Mouse (Mus musculus) neural tube, embryonic 10.5 days (tissue): ENCODE data around the gene Gm17606.
"Not testable (repeated sequence)": the region's sequence is repeated elsewhere in the genome, so short reads cannot be mapped to it uniquely, and the experiment has no call there.

Experiments used
- DNase-seq: peaks from one replicate; pipeline ENCODE4 v3.0.0-alpha.2; 2017; ENCODE audit warnings: low spot score; ENCODE audit errors: extremely low spot score

The Gm17606 gene

DNA sequence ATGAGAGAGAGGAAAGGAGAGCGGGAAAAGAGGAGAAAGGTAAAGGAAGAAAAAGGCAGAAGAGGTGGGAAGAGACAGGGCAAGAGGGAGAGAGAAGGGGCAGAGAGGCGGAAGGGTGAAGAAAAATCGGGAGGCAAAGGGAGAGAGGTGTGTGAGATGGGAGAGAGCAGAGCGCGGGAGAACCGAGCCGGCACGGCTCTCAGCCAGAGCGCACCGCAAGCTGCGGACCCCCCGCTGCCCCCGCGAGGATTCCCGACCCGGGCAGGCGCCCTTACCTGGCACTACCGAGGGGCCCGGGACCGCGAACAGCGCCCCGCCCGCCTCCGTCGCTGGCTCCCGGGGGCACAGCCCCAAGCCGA is at the start of gene Gm17606:
TSS of gene Gm17606 (plus strand) at position 7 of the 359 bp plus-strand sequence.
- DNase-seq: no peak

- DNase-seq: no peak
Observed at GRCm38 (mm10) chr14:54591056-54591455, 49.7 kb upstream of the Gm17606 start.

- no peak for DNase-seq
Observed at GRCm38 (mm10) chr14:54592319-54592934, 48.3 kb upstream of the Gm17606 start.

DNA sequence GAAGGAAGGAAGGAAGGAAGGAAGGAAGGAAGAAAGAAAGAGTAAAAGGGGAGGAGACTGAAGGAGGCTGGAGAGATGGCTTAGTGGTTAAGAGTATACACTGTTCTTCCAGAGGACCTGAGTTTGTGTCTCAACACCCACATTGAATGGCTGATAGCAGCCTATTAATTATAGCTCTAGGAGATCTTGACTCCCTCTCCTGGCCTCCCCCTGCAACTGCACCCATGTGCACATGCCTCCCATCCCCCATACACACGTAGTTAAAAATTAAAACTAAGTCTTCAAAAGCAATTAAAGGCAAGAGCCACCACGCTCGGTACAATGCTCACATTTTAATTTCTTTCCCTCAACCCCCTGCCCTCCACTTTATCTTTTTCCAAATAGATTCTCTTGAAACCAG is 46.7 kb upstream of the Gm17606 start:
- no peak for DNase-seq

DNA sequence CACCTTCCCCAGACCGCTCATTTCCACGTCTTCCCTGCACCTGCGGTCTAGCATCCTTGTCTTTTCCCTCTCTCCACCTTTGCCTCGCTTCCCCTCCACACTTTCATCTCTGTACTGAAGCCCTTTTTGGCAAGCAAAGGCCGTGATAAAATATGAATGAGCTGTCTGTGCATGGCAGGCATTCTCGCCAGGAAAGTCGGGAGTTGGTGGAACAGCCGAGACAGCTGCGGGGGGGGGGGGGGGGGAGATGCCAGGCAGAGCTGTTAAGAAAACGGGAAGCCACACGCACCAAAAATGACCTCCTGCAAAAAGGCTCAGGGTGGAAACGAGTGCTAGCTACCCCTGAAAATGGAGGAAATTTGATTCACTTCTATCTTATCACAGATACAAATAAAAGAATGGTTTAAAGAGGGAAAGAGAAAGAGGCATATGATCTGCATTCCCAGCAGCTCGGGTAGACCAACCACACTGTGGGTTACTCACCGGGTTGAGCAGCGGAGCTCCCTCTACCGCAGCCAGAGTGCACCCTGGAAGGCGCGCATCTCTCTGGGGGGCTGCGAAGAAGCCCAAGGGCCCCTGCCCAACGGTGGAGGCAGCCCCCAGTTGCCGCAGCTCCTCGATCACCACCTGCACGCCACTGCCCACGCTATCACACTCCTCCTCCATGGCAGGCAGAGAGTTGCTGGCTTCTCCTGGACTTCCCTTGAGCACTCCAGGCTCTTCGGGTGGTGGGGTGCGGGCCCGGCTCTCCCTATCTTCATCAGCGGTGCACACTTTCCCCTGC is 45.9 kb upstream of the Gm17606 start:
- no peak for DNase-seq

DNA sequence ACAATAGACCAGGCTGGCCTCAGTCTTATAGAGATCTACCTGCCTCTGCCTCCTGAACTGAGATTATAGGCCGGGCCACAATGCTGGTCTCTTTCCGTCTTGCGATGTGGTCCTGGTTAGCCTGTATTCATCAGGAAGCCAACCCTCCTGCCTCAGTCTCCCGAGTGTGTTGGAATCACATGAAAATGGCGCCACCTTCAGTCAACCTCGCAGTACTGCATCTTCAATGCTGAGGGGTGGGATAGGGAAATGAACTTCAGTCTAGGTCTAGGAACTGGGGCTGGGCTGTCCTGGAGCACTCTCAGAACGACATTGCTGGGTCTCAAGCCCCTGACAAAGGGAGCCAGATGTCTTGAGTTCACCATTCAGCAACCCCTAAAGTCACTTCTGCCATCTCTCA is 43.7 kb upstream of the Gm17606 start:
- DNase-seq: no peak

GRCm38 (mm10) chr14:54601601-54602000 is 39.2 kb upstream of the Gm17606 start:
- no peak for DNase-seq

DNA sequence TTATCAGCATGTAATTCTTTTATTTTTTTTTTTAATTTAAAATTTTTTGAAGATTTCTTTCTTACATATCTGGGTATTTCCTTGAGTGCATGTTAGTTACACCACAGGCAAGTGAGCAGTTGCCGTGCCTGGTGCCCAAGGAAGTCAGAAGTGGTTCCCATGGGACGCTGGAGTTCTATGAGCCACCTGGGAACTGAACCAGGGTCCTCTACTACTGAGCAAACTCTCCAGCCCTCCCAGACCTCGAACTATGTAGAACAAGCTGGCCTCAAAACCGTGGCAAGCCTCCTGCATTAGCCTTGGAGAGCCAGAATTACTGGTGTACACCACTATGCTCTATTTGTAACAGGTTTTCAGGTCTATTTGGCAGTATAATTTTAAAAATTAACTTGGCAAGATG is 38.1 kb upstream of the Gm17606 start:
- no peak for DNase-seq

- DNase-seq: peak; percentile 90
Observed at GRCm38 (mm10) chr14:54603038-54603654, 37.6 kb upstream of the Gm17606 start.

- DNase-seq: no peak
Observed at GRCm38 (mm10) chr14:54603686-54604085, 37.1 kb upstream of the Gm17606 start.

DNA sequence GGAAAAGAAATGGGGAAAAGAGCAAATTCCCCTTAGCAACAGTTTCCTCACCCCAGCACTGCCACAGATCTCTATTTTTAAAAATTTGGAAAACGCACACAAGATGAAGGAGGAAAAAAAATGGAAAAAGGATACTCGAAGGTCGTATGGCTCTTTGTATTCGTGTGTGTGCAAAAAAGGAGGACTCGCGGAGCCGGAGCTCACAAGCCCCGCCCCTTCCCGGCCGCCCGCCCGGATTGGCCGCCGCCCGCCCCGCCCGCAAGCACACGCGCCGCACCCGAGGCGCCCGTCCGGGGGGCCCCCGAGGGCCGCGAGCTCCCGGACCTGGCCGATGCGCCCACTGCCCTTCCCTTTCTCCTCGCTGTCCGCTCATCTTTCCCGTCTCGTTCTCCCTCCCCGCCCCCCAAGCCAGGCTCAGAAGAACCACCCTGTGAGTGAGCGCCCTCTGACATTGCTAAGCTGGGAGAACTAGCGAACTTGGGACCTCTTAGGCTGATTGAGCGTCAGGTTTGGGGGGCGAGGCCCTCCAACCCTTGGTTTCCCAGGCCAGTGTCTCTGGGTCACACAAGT is 34.9 kb upstream of the Gm17606 start, which contains the start of gene 4931414P19Rik:
TSS of gene 4931414P19Rik (minus strand) at position 242 of the 570 bp plus-strand sequence.
- peak; percentile 78 for DNase-seq

DNA sequence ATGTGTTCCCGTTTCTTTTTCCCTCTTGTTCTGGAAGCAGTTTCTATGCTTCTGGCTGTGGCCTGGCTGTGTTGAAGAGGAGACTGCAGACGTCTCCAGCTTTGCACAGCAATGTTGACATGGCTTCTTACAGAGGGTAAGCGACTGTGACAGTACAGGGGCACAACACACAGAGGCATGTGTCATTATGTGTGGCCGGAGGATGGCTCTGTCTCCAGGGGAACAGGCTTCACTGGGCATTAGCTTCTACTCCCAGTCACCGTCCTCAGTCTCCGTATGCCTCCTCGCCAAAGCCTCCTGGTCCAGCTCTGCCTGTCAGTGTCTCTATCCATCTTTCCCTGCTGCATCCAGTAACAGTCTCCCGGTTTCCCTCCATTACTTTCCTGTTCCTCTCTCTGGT is 33.5 kb upstream of the Gm17606 start:
- DNase-seq: no peak

- DNase-seq: no peak
Observed at GRCm38 (mm10) chr14:54609245-54609644, 31.5 kb upstream of the Gm17606 start.

- DNase-seq: no peak
Observed at GRCm38 (mm10) chr14:54609962-54610361, 30.8 kb upstream of the Gm17606 start.

DNA sequence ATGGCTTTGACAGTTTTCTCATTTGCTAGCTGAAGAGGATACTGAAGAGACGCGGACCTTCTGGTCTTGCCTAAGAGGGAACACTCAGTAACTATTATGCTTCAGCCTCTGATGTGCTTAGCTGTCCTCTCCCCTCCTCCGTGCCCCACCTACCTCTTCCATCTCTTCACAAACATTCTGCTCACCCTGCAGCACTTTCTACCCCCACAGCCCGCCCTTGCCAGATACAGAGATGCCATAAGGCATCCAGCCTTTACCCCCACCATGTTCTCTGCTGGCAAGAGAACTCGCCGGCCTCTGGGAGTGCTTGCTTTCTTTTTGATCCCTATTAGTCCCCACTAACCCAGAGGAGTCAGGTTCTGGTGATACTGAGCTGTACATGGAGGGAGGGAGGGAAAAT is 30.1 kb upstream of the Gm17606 start:
- no peak for DNase-seq

- DNase-seq: not testable (repeated sequence)
Observed at GRCm38 (mm10) chr14:54614130-54614529, 26.6 kb upstream of the Gm17606 start.

- DNase-seq: no peak
Observed at GRCm38 (mm10) chr14:54616226-54616825, 24.4 kb upstream of the Gm17606 start.

DNA sequence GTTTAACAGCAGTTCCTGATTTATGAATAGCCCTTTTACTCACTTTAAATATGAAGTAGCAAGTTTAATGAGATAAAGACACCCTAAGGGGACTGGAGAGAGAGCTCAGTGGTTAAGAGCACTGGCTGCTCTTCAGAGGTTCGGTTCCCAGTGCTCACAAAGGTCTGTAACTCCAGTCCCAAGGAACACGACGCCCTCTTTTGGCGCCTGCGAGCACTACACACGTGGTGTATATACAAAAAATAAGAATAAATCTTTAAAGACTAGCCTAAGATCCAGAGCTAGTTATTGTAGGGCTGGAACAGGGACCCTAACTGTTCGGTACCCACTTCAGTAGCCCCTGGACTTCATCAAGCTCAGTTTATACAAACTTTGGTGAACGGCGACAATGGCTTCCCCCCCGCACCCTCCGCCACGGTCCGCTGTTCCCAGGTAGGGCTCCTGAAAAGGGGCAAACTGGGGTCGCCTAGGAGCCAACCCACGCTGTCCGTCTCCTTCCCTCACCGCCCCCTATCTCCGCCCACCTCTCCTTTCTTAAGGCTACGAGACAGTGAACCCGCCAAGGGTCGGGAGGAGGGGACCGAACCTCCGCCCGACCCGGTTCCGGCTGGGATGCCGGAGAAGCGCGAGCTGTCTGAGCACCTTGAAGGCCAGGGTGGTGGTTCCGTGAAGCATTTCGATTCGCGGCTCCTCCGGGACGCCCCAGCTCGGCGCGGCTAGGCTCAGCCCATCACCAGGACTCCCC is 23.4 kb upstream of the Gm17606 start:
- peak; percentile 66 for DNase-seq

GRCm38 (mm10) chr14:54617897-54618365 is 22.8 kb upstream of the Gm17606 start, which contains the start of gene Psmb5:
Psmb5 (minus strand) TSS chr14:54618022.
- DNase-seq: peak; percentile 92

DNA sequence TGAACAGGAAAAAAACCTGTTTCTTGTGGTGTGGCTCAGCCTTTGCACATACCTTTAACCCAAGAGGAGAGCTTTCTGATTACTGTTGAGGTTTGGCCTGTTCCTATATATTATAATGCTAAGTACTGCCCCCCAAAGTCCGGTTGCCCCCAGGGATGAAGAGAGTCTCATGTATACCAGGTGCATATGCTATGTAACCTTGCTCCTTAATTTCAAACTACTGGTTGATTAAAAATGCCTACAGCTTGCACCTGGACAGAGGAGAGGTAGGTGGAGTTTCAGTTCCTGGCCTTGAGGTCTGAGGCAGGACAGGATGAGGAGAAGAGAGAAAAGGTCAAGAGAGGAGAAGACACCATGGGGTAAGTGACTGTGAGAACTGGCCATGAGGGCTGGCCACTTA is 19.6 kb upstream of the Gm17606 start, which contains the start of gene Psmb11:
TSS of gene Psmb11 (plus strand) at position 301 of the 400 bp plus-strand sequence.
- no peak for DNase-seq

DNA sequence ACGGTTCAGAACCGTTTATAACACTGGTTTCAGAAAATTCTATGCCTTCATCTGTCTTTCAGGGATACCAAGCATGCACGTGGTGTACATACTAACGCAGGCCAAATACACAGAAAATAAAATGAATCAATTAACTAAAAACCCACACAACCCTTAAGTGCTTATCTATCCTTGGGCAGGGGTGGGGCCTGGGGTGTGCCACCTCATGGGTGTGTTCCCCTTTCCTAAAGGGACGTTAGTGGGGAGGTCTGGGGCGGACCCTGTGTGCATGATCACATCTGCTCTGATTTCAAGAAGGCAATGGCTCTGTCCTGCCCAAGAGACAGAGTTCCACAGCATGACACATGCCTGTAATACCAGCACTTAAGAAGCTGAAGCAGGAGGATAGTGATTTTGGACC is 17.4 kb upstream of the Gm17606 start:
- no peak for DNase-seq
